Mouse (Mus musculus) erythroblast, embryonic 14.5 days (primary cell): Measurements from ENCODE around the gene Ppp1ca. TPM values are rescaled to one million over a fixed set of nuclear protein-coding genes. Genes with fewer than 3 reads are reported as not detected.

Source experiments
- H3K27me3 ChIP-seq: 2 replicates; pipeline ENCODE4 v1.6.1; 2012; ENCODE audit warnings: inconsistent platforms; ENCODE audit not compliant: control insufficient read depth
- H3K36me3 ChIP-seq: 2 replicates; pipeline ENCODE4 v1.6.1; 2012; ENCODE audit warnings: mild to moderate bottlenecking, inconsistent platforms; ENCODE audit not compliant: control insufficient read depth
- H3K4me1 ChIP-seq: 2 replicates; pipeline ENCODE4 v1.6.1; 2012; ENCODE audit warnings: inconsistent platforms; ENCODE audit not compliant: control insufficient read depth
- H3K4me3 ChIP-seq: replicated peaks from 2 replicates; pipeline ENCODE3; 2012; ENCODE audit warnings: moderate library complexity, mild to moderate bottlenecking, inconsistent platforms
- H3K9me3 ChIP-seq: 2 replicates; pipeline ENCODE4 v1.6.1; 2012; ENCODE audit warnings: low read length, inconsistent platforms, mixed read lengths; ENCODE audit not compliant: control insufficient read depth
- GATA1 ChIP-seq: IDR thresholded peaks from 2 replicates; pipeline ENCODE4 v1.6.1; 2012; ENCODE audit warnings: low read length, inconsistent platforms, mixed read lengths
- TAL1 ChIP-seq: IDR thresholded peaks from 3 replicates; pipeline ENCODE4 v1.6.1; 2012; ENCODE audit warnings: low read length, inconsistent platforms, mixed read lengths
- polyA plus RNA-seq: library from polyadenylated mRNA; stranded (reverse); fragments of >175 nt; gene quantifications from 2 replicates; pipeline ENCODE4 v1.2.3, GENCODE M21; 2012

The Ppp1ca gene
- polyA plus RNA-seq, 1 experiment, result 42.7 TPM

DNA sequence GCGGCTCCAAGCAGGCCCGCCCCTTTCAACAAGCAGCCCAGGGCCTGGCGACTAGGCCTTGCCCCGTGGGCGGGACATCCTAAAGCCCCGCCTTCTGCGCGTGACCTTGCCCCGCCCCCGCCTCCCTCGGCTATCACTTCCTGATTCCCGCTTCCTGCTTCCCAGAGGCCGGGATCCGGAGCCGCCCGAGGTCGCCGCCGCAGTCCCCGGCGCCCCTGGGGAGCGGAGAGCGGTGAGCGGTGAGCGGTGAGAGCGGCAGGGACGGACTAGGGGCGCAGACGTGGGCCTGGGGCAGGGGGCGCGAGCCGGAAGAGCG is 43.4 kb upstream of the Ppp1ca start, which contains the start of gene Coro1b:
Gene Coro1b, plus strand, starts transcription at position 129 of the 316 bp plus-strand sequence.
- Histone ChIP-seq H3K4me3 (peak within 1 kb of the TSS; percentile 79), H3K27me3 (no peaks in the 10 kb centered on the region), H3K9me3 (peaks cover 6% of the 10 kb centered on the region), H3K4me1 (peaks cover 41% of the 10 kb centered on the region), H3K36me3 (peaks cover 36% of the 10 kb centered on the region)
- TF ChIP-seq TAL1 (no peak), GATA1 (no peak)

- Histone ChIP-seq H3K36me3 (peaks cover 39% of the 10 kb centered on the region), H3K4me1 (peaks cover 43% of the 10 kb centered on the region), H3K27me3 (no peaks in the 10 kb centered on the region), H3K9me3 (peaks cover 6% of the 10 kb centered on the region), H3K4me3 (peak overlapping the region; percentile 79)
- TF ChIP-seq TAL1, result no peak
- TF ChIP-seq GATA1, result no peak
Observed at GRCm38 (mm10) chr19:4148819-4149218, 43.0 kb upstream of the Ppp1ca start.

DNA sequence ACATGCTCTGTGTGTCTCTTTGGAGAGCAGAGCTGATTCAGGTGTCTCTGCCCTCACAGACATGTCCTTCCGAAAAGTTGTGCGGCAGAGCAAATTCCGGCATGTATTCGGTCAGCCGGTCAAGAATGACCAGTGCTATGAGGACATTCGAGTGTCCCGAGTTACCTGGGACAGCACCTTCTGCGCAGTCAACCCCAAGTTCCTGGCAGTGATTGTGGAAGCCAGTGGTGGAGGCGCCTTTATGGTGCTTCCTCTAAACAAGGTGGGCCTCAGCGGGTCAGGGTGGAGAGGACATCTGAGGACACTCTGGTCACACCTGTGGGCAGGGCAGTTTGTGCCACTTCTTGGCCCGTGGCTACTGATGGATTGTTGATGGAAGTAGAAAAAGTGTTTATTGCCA is 42.6 kb upstream of the Ppp1ca start:
- peaks cover 44% of the 10 kb centered on the region for H3K4me1 ChIP-seq
- TF ChIP-seq GATA1 (no peak), TAL1 (no peak)

GRCm38 (mm10) chr19:4149764-4150461 is 42.0 kb upstream of the Ppp1ca start:
- H3K27me3 ChIP-seq, result no peaks in the 10 kb centered on the region
- H3K9me3 ChIP-seq, result peaks cover 6% of the 10 kb centered on the region
- peaks cover 50% of the 10 kb centered on the region for H3K4me1 ChIP-seq
- H3K4me3 ChIP-seq, result no peak overlapping the region
- peaks cover 39% of the 10 kb centered on the region for H3K36me3 ChIP-seq
- TF ChIP-seq GATA1 (no peak), TAL1 (no peak)

More for the DNA sequence above, 42.6 kb upstream of the Ppp1ca start:
- H3K27me3 ChIP-seq, result no peaks in the 10 kb centered on the region
- H3K4me3 ChIP-seq, result peak overlapping the region; percentile 79
- peaks cover 6% of the 10 kb centered on the region for H3K9me3 ChIP-seq
- peaks cover 39% of the 10 kb centered on the region for H3K36me3 ChIP-seq

GRCm38 (mm10) chr19:4150567-4151487 is 41.0 kb upstream of the Ppp1ca start:
- H3K27me3 ChIP-seq, result no peaks in the 10 kb centered on the region
- peaks cover 53% of the 10 kb centered on the region for H3K4me1 ChIP-seq
- no peak overlapping the region for H3K4me3 ChIP-seq
- H3K9me3 ChIP-seq, result peaks cover 4% of the 10 kb centered on the region
- TF ChIP-seq TAL1 (no peak), GATA1 (no peak)
- H3K36me3 ChIP-seq, result peaks cover 48% of the 10 kb centered on the region

DNA sequence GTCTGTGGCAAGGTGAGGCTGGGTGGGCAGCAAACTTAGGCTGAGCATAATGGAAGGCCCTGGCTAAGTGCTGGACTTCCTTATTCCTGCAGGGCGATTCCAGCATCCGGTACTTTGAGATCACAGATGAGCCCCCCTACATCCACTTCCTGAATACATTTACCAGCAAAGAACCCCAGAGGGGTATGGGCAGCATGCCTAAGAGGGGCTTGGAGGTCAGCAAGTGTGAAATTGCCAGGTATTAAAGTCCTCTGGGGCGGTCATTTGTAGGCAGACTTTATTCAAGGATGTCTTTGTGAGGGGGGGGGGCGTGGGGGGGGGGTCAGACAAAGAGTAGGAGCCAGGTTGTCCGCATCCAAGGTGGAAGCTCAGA is 40.4 kb upstream of the Ppp1ca start:
- Histone ChIP-seq H3K27me3 (no peaks in the 10 kb centered on the region), H3K4me1 (peaks cover 53% of the 10 kb centered on the region), H3K9me3 (no peaks in the 10 kb centered on the region), H3K36me3 (peaks cover 55% of the 10 kb centered on the region), H3K4me3 (no peak overlapping the region)
- TF ChIP-seq GATA1 (no peak), TAL1 (no peak)

DNA sequence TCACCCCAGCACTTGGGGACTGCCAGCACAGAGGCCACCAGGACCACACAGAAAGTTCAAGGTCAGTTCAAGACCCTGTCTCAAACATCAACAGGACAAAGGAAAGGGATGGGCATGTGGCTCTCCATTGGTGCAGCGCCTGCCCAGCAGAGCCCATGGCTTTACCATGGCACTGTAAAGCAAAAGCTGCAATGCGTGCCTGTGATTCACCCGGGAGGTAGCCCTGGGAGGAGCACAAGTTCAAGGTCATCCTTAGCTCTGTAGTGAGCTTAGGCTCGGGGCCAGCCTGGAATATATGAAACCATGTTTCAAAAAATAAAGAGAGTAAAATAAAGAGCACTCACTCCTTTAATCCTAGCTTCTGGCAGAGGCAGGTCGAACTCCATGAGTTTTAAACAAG is 40.0 kb upstream of the Ppp1ca start:
- Histone ChIP-seq H3K4me3 (no peak overlapping the region), H3K27me3 (no peaks in the 10 kb centered on the region), H3K36me3 (peaks cover 59% of the 10 kb centered on the region), H3K4me1 (peaks cover 53% of the 10 kb centered on the region), H3K9me3 (no peaks in the 10 kb centered on the region)
- TF ChIP-seq GATA1, result no peak
- TF ChIP-seq TAL1, result no peak

DNA sequence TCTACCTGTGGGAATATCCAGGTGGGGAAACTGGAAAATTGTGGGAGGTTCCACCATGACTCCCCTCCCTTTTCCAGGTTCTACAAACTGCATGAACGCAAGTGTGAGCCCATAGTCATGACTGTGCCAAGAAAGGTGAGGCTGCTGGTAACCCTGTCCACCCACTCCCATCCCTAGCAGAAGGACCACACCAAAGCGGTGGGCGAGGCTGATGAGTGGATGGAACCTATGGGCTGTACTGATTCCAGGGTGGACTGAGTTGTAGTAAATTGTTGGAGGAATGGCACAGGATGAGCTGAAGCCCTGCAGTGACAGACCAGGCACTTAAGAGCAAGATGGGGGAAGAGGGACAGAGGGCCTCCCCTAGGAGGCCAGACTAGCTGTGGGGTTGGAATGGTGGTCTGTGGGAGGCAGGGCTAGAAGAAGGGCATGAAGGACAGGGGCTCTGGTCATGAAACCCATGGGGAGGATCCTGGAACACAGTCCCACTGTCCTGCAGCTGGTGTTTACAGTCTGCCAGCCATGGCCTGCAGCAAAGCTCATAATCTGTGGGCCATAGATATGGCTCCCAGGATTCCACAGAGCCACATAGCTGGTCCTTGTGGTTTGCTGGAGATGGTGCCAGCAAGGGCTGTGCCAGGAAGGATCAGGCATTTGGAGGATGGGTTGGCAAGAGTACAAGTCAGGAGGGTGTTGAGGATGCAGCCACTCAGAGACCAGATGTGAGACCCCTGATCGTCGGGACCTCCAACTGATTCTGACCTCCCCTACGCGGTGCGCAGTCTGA is 39.2 kb upstream of the Ppp1ca start:
- H3K4me1 ChIP-seq, result peaks cover 51% of the 10 kb centered on the region
- H3K36me3 ChIP-seq, result peaks cover 66% of the 10 kb centered on the region

More for the DNA sequence above, 39.2 kb upstream of the Ppp1ca start:
- no peak for TF ChIP-seq TAL1
- TF ChIP-seq GATA1, result no peak
- no peak overlapping the region for H3K4me3 ChIP-seq
- no peaks in the 10 kb centered on the region for H3K9me3 ChIP-seq
- H3K27me3 ChIP-seq, result no peaks in the 10 kb centered on the region
